Mouse (Mus musculus): Measurements from ENCODE around the gene St6galnac6.

DNA sequence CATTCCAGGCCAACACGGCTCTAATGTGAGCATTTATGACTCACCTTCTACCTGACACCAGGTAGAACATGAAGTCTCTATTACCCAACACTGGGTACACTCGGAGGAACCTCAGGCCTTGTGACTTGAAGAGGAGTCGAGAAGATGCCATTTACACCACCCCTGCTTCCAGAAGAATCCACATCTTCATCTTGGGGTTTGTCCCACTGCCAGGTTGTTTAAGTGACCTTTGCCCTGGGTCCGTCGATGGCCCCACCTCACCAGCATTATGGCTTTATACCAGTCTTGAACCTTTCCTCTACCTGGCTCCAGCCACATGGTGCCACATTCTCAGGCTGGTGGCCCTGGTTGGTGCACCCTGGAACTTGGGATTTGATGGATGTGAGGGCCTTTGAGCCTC is 2.3 kb upstream of the St6galnac6 start:
- TF ChIP-seq HCFC1 (IDR thresholded peaks at IDR 0.05; ENCODE audit: low read depth, low read length) (no peak), USF1 (IDR thresholded peaks at IDR 0.05; ENCODE audit: low read depth, low read length) (no peak), CTCF (IDR thresholded peaks at IDR 0.05 in 2 of 3, conservative IDR thresholded peaks at IDR 0.05 in 1 of 3; ENCODE audit: control insufficient read depth in 1 of 3, insufficient read depth in 1 of 3, low read depth in 2 of 3, low read length in 3 of 3, poor library complexity in 1 of 3, severe bottlenecking in 1 of 3) (no peak), POLR2A (IDR thresholded peaks at IDR 0.05; ENCODE audit: control insufficient read depth in 1 of 2, insufficient read depth in 1 of 2, low read depth in 1 of 2, low read length in 2 of 2, poor library complexity in 1 of 2) (no peak), GATA1 (IDR thresholded peaks at IDR 0.05; ENCODE audit: low read depth, low read length) (no peak), NRF1 (IDR thresholded peaks at IDR 0.05; ENCODE audit: insufficient read depth, low read depth, low read length, poor library complexity, severe bottlenecking) (no peak), CHD2 (IDR thresholded peaks at IDR 0.05; ENCODE audit: low read length) (no peak), RAD21 (IDR thresholded peaks at IDR 0.05; ENCODE audit: low read depth, low read length) (no peak)

Measured in MEL (cell line).